Mouse (Mus musculus) embryonic facial prominence, embryonic 13.5 days (tissue): ENCODE measurements around the gene Ddias. TPM values are rescaled to one million over a fixed set of nuclear protein-coding genes. Genes with fewer than 3 reads are reported as not detected.
A peak's percentile ranks its signal among the peaks of the same experiment; 100 is the strongest.

ENCODE experiments used
- ATAC-seq: fragments of 200-750 bp; cut with Nextera tagmentation; 2 replicates; pipeline ENCODE4 v1.8.0; 2017; ENCODE audit warnings: low read depth; ENCODE audit not compliant: insufficient number of reproducible peaks, insufficient read depth, low FRiP score, low TSS enrichment
- H3K27ac ChIP-seq: fragments of 300-500 bp; sonication (generic); 2 replicates; pipeline ENCODE4 v1.5.1; 2015; ENCODE audit warnings: moderate library complexity, mild to moderate bottlenecking, inconsistent platforms
- H3K27me3 ChIP-seq: fragments of 300-500 bp; sonication (generic); 2 replicates; pipeline ENCODE4 v1.6.1; 2015; ENCODE audit warnings: mild to moderate bottlenecking, inconsistent platforms
- H3K36me3 ChIP-seq: fragments of 300-500 bp; sonication (generic); 2 replicates; pipeline ENCODE4 v1.6.1; 2015; ENCODE audit warnings: mild to moderate bottlenecking, inconsistent platforms
- H3K4me1 ChIP-seq: fragments of 300-500 bp; sonication (generic); 2 replicates; pipeline ENCODE4 v1.6.1; 2015; ENCODE audit warnings: inconsistent platforms
- H3K4me2 ChIP-seq: fragments of 300-500 bp; sonication (generic); 2 replicates; pipeline ENCODE4 v1.6.1; 2015; ENCODE audit warnings: moderate library complexity, mild to moderate bottlenecking, inconsistent platforms
- H3K4me3 ChIP-seq: fragments of 300-500 bp; sonication (generic); 2 replicates; pipeline ENCODE4 v1.5.1; 2015; ENCODE audit warnings: mild to moderate bottlenecking, inconsistent platforms
- H3K9ac ChIP-seq: fragments of 300-500 bp; sonication (generic); 2 replicates; pipeline ENCODE4 v1.6.1; 2015; ENCODE audit warnings: mild to moderate bottlenecking, inconsistent platforms
- H3K9me3 ChIP-seq: fragments of 300-500 bp; sonication (generic); 2 replicates; pipeline ENCODE4 v1.6.1; 2016; ENCODE audit warnings: inconsistent platforms
- WGBS: fragments of 180-500 bp; shearing (Covaris S2); methylation state at CpG from one replicate; pipeline ENCODE4 v1.1.7; 2015; ENCODE audit warnings: mixed read lengths; 5-methylcytosine and 5-hydroxymethylcytosine counted together
- polyA plus RNA-seq: library from polyadenylated mRNA; unstranded; fragments of >200 nt; fragmentation: Nextera tagmentation; extraction: Ambion mirVana; gene quantifications from 2 replicates; pipeline ENCODE4 v1.2.1, GENCODE M21; 2015

Ddias gene
- polyA plus RNA-seq, 1 experiment from 2014 or later = 14.3 TPM

DNA sequence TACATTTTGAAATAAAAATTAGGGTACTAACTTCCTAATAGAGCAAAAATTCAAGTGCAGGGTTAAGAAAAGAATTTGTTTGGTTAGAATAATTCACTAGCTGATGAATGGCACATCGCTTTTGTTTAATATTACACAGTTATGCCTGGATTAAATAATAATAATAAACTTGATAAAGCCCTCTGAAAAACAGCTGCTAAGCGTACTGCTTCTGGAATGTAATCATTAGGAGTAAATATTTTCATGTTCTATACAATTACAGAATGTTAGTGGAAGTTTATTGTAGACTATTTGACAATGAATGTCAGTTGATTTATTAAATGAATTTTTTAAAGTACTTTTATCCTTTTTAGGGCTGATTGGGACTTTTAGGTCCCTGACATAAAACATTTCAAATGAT is 31.8 kb downstream of the Ddias start:
- no peaks in the 10 kb centered on the region for H3K9me3 ChIP-seq
- no peak overlapping the region for H3K27ac ChIP-seq
- H3K4me3 ChIP-seq = no peak overlapping the region
- H3K27me3 ChIP-seq = no peaks in the 10 kb centered on the region
- H3K36me3 ChIP-seq = no peaks in the 10 kb centered on the region
- WGBS = 80% methylated on average over 2 of the region's 2 CpGs
- no peak overlapping the region for H3K4me2 ChIP-seq
- no peak overlapping the region for H3K9ac ChIP-seq
- ATAC-seq = no peak
- H3K4me1 ChIP-seq = no peaks in the 10 kb centered on the region

DNA sequence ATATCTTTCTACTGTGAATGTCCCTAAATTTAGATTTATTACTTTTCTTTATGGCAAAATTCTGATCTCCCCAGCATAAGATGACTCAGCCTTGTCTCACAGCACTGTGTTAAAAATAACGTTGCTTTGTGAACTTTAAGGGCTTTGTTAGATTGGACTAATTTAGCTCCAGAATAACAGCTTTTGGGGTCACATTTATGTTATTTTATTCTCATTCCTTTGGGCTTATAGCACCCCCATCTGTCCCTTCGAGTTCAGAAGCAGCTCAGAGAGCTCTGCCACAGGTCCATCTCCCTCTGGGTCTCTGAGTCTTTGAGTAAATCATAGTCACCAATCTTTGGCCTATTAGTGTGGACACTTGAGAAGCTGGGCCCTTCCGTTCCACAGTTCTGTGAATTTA is 36.1 kb downstream of the Ddias start:
- 65% methylated on average over 3 of the region's 3 CpGs for WGBS
- no peak overlapping the region for H3K27ac ChIP-seq
- H3K4me3 ChIP-seq = no peak overlapping the region
- H3K4me1 ChIP-seq = no peaks in the 10 kb centered on the region
- no peak overlapping the region for H3K4me2 ChIP-seq
- peaks cover 8% of the 10 kb centered on the region for H3K36me3 ChIP-seq
- H3K9me3 ChIP-seq = no peaks in the 10 kb centered on the region
- H3K9ac ChIP-seq = no peak overlapping the region
- no peaks in the 10 kb centered on the region for H3K27me3 ChIP-seq
- no peak for ATAC-seq

DNA sequence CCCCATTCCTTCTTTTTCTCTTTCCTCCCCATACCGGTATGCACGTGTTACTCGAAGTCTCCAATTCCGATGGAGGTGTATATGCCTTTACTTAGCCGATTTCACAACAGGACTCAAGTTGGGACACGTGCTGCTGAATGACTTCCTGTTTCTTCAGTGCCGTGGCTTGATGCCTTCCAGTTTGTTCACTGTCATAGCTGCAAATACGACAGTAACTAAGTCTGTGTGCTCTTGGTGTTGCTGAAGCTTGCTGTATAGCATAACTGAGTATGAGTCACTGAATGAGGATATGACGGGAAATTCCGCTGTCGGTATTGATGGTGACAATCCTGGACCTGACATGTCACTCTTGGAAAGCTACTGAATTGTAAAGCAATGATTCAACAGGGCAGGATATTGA is 36.8 kb downstream of the Ddias start:
- Histone ChIP-seq H3K4me1 (no peaks in the 10 kb centered on the region), H3K9ac (no peak overlapping the region), H3K4me2 (no peak overlapping the region), H3K27ac (no peak overlapping the region), H3K27me3 (no peaks in the 10 kb centered on the region), H3K4me3 (no peak overlapping the region), H3K36me3 (peaks cover 14% of the 10 kb centered on the region), H3K9me3 (no peaks in the 10 kb centered on the region)
- no peak for ATAC-seq
- 81% methylated on average over 11 of the region's 11 CpGs for WGBS

DNA sequence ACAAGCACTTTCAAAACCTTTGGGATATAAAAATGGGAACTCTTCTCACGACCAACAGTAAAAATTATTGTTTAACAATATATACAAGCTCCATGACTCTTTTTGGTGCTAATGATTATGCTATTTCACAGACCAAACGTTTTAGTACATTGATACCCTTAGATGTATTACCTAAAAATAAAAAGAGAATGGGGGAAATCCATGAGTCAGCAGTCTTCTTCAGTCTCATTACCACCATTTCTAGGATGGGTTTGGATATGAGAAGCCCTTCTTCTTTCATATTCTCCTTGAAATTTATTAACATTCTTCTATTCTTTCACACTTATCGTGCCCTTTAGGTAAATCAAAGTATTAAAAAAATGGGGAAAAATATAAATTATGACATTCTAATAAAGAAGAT is 37.6 kb downstream of the Ddias start:
- H3K4me3 ChIP-seq = no peak overlapping the region
- ATAC-seq = no peak
- H3K9me3 ChIP-seq = no peaks in the 10 kb centered on the region
- no peak overlapping the region for H3K9ac ChIP-seq
- no peaks in the 10 kb centered on the region for H3K4me1 ChIP-seq
- H3K27me3 ChIP-seq = no peaks in the 10 kb centered on the region
- H3K4me2 ChIP-seq = no peak overlapping the region
- 83% methylated on average over 3 of the region's 3 CpGs for WGBS
- H3K27ac ChIP-seq = no peak overlapping the region
- H3K36me3 ChIP-seq = peaks cover 14% of the 10 kb centered on the region

DNA sequence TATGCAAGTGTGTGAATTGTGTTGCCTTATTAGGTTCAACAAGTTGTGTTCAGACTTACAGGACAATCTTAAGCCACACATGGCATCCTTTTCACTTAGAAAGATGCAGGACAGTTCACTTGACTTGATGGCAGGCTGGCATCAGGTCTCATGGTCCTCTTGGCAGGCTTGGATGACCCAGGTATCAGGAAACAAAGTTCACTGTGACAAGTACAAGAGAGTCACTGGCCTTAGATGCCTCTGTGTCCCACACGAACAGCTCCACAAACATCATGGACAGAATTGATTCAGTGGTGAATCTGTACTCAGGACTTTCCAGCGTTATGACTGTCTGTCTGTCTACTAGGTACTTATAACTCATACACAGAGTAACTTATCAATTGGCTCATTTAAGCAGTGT is 39.7 kb downstream of the Ddias start:
- 88% methylated on average over 2 of the region's 2 CpGs for WGBS
- Histone ChIP-seq H3K4me3 (no peak overlapping the region), H3K4me2 (no peak overlapping the region), H3K9me3 (no peaks in the 10 kb centered on the region), H3K27ac (no peak overlapping the region), H3K4me1 (no peaks in the 10 kb centered on the region), H3K9ac (no peak overlapping the region), H3K36me3 (peaks cover 17% of the 10 kb centered on the region), H3K27me3 (no peaks in the 10 kb centered on the region)
- ATAC-seq = no peak

DNA sequence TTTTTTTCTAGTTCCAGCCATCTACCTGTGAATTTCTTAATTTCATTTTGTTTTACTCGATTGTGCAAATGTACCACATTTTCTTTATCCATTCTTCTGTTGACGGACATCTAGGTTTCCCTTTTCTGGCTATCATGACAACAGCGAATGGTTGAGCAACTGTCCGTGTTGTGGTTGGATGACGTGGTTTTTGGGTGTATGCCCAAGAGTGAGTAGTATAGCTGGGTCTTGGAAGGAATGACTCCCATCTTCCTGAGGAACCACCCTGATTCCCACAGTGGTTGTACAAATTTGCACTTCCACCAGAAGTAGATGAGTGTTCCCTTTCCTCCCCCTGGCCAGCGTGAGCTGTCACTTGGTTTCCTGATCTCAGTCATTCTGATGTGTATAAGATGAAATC is 41.7 kb downstream of the Ddias start:
- H3K4me1 ChIP-seq = no peaks in the 10 kb centered on the region
- H3K4me2 ChIP-seq = no peak overlapping the region
- H3K9ac ChIP-seq = no peak overlapping the region
- no peak overlapping the region for H3K27ac ChIP-seq
- ATAC-seq = no peak
- H3K27me3 ChIP-seq = no peaks in the 10 kb centered on the region
- WGBS = 88% methylated on average over 6 of the region's 6 CpGs
- H3K36me3 ChIP-seq = peaks cover 18% of the 10 kb centered on the region
- H3K9me3 ChIP-seq = no peaks in the 10 kb centered on the region
- no peak overlapping the region for H3K4me3 ChIP-seq

DNA sequence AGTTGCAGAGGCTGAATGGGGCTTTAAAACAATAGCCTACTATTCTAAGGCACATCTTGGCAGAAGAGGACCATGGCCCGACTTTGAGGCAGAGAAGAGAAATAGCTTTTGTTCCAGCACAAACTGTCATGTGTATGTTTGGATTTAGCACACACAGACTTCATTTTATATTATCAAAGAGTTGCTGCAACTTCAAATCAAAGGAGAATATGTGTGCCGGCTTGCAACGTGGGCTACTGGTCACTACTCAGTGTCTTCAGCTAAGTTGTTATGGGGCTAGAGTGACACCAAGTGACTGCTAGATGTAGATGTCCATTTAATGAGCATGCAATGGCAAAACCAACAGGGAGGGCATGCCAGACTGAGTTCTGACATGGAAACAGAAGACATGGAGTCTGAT is 46.1 kb downstream of the Ddias start:
- Histone ChIP-seq H3K27ac (no peak overlapping the region), H3K36me3 (peaks cover 16% of the 10 kb centered on the region), H3K4me2 (no peak overlapping the region), H3K9ac (no peak overlapping the region), H3K27me3 (no peaks in the 10 kb centered on the region), H3K4me3 (no peak overlapping the region), H3K4me1 (peaks cover 2% of the 10 kb centered on the region), H3K9me3 (no peaks in the 10 kb centered on the region)
- WGBS = 32% methylated on average over 3 of the region's 3 CpGs
- ATAC-seq = no peak

DNA sequence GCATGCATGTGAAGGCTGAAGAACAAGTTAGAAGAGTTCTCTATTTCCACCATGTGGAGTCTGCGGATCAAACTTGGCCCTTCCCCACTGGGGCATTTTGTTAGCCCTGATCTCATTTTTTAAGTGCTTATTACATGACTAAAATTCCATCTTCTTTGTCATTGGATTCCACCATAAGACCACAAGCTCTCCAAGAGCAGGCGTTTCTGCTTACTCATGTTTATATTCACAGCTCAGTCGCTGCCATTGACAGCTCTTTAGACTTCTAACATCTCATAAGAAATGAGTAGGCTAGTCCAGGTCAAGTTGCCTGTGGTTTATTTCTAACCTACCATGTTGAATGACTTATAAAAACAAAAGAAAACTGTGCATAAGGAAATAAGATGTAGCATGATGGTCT is 47.8 kb downstream of the Ddias start:
- Histone ChIP-seq H3K4me3 (no peak overlapping the region), H3K4me2 (no peak overlapping the region), H3K27ac (no peak overlapping the region), H3K9ac (no peak overlapping the region), H3K9me3 (no peaks in the 10 kb centered on the region), H3K4me1 (peaks cover 15% of the 10 kb centered on the region), H3K36me3 (peaks cover 10% of the 10 kb centered on the region; the same call in 1 of the 2 replicates), H3K27me3 (no peaks in the 10 kb centered on the region)
- no peak for ATAC-seq
- 83% methylated on average over 3 of the region's 3 CpGs for WGBS

DNA sequence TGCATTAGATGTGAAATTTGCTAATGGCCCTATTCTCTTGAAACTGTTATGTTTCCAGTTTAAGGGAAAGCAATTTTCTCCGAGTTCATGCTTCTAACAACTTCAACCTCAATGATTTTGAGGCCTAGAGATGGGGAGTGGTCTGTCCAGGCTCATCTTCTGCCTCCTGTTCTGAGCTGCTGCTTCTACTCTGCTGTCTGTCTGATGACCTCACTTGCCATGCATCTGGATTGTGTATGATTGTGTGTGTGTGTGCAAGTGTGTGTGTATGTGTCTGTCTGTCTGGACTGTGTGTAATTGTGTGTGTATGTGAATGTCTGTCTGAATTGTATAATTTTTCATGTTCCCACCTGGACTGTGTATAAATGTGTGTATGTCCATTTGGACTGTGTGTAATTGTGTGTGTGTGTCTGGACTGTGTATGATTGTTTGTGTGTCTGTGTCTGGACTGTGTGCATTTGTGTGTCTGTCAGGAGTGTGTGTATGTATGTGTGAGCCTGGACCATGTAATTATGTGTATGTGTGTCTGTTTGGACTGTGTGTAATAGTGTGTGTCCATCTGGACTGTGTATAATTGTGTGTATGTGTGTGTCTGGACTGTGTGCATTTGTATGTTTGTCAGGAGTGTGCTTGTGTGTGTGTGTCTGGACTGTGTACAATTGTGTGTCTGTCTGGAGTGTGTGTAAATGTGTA is 51.5 kb downstream of the Ddias start:
- Histone ChIP-seq H3K4me1 (peaks cover 29% of the 10 kb centered on the region), H3K9me3 (no peaks in the 10 kb centered on the region), H3K27ac (peak overlapping the region; percentile 55), H3K4me2 (peak overlapping the region; percentile 30), H3K4me3 (no peak overlapping the region), H3K9ac (no peak overlapping the region), H3K27me3 (no peaks in the 10 kb centered on the region), H3K36me3 (0 out of 2 replicates have a peak, but pooled peaks cover 7% of the 10 kb centered on the region)
- peak; percentile 32; the same call in 1 of the 2 replicates for ATAC-seq
- 19% methylated on average over 1 of the region's 1 CpGs for WGBS

DNA sequence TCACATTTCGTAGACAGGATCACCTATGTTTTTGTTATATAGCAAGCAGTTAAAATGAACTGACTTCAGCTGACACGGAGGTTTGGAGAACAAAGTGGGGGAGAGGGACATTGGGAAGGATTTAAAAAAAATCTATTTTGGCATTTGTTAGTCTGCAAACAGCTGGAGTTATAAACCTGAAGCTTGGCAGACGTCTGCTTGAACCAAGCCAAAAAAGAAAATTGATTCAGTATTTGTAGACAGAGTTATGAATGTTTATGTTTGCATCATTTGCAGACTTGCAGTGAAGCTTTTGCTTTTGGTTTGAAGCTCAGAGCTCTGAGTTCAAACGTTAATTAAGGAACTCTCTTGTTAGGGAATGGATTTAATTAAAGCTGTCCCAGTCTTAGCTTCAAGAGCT is 52.2 kb downstream of the Ddias start:
- H3K36me3 ChIP-seq = 0 out of 2 replicates have a peak, but pooled peaks cover 4% of the 10 kb centered on the region
- H3K4me3 ChIP-seq = no peak overlapping the region
- H3K4me2 ChIP-seq = peak overlapping the region; percentile 30
- no peak overlapping the region for H3K9ac ChIP-seq
- no peaks in the 10 kb centered on the region for H3K27me3 ChIP-seq
- WGBS = 24% methylated on average over 4 of the region's 4 CpGs
- peak overlapping the region; percentile 55 for H3K27ac ChIP-seq
- H3K4me1 ChIP-seq = peaks cover 29% of the 10 kb centered on the region
- H3K9me3 ChIP-seq = no peaks in the 10 kb centered on the region
- ATAC-seq = no peak

DNA sequence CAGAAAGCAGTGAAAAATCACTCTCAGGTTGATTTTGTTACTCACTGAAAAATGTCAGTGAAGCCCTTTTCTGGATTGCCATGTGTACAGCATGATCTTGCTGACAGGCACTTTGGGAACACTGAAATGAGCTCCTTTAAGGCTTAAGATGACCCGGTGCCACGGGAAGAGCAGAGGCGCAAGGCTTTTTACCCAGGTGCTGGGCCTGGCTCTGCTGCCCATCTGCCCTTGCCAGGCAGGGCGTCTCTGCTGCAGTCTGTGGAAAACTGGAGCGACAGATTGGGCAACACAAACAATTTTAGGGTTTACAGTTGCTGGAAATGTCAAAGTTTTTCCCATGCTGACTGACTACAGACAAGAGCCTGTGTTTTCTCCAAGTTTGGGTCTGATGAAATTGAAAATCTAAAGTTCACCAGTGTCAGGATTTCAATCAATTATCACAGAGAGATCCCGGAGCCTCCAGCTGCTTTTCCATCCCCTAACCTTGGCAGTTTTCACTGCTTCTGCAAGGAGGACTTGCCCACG is 53.0 kb downstream of the Ddias start:
- Histone ChIP-seq H3K4me1 (peaks cover 29% of the 10 kb centered on the region), H3K4me2 (peak overlapping the region; percentile 30; the same call in 1 of the 2 replicates), H3K27me3 (no peaks in the 10 kb centered on the region), H3K9ac (0 out of 2 replicates have a peak overlapping the region, but pooled peaks have one; percentile 16), H3K36me3 (0 out of 2 replicates have a peak, but pooled peaks cover under 1% of the 10 kb centered on the region), H3K4me3 (no peak overlapping the region), H3K9me3 (no peaks in the 10 kb centered on the region), H3K27ac (peak overlapping the region; percentile 55)
- no peak for ATAC-seq
- 56% methylated on average over 7 of the region's 7 CpGs for WGBS

DNA sequence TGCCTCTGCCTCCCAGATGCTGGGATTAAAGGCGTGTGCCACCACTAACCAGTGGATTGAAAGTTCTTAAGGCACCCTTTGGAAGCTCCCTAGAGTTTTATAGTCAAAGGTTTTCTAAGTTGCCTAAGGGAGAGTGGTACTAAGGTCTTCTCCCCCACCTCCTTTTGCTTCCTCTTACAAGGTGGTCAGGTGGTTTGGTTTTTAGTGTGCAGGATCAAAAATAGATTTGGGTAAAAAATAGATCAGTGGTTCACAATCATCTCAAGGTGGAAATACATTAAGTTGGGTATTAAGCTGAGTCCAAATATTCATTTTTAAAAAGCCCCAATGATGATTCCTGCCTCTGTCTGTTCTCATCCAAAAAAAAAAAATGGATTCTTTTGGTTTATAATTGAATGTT is 53.6 kb downstream of the Ddias start:
- no peaks in the 10 kb centered on the region for H3K36me3 ChIP-seq
- H3K4me1 ChIP-seq = peaks cover 29% of the 10 kb centered on the region
- no peaks in the 10 kb centered on the region for H3K27me3 ChIP-seq
- no peak overlapping the region for H3K27ac ChIP-seq
- no peaks in the 10 kb centered on the region for H3K9me3 ChIP-seq
- no peak overlapping the region for H3K4me2 ChIP-seq
- 85% methylated on average over 1 of the region's 1 CpGs for whole genome bisulfite sequencing
- H3K4me3 ChIP-seq = no peak overlapping the region
- ATAC-seq = no peak
- H3K9ac ChIP-seq = no peak overlapping the region
